Mouse (Mus musculus) limb, embryonic 10.5 days (tissue): ENCODE measurements around the gene Tuba1c. TPM values are rescaled to one million over a fixed set of nuclear protein-coding genes. Genes with fewer than 3 reads are reported as not detected.

Experiments used
- DNase-seq: peaks from one replicate; pipeline ENCODE4 v3.0.0-alpha.2; 2017; ENCODE audit warnings: low spot score
- H3K27ac ChIP-seq: fragments of 300-500 bp; sonication (generic); 2 replicates; pipeline ENCODE4 v1.5.1; 2016; ENCODE audit warnings: mild to moderate bottlenecking
- H3K27me3 ChIP-seq: fragments of 300-500 bp; sonication (generic); 2 replicates; pipeline ENCODE4 v1.6.1; 2016; ENCODE audit warnings: low read depth, mild to moderate bottlenecking; ENCODE audit not compliant: poor library complexity, severe bottlenecking
- H3K36me3 ChIP-seq: fragments of 300-500 bp; sonication (generic); 2 replicates; pipeline ENCODE4 v1.6.1; 2016; ENCODE audit warnings: mild to moderate bottlenecking, moderate library complexity
- H3K4me1 ChIP-seq: fragments of 300-500 bp; sonication (generic); 2 replicates; pipeline ENCODE4 v1.6.1; 2016
- H3K4me3 ChIP-seq: fragments of 300-500 bp; sonication (generic); 2 replicates; pipeline ENCODE4 v1.5.1; 2016; ENCODE audit warnings: mild to moderate bottlenecking, moderate library complexity
- H3K9me3 ChIP-seq: fragments of 300-500 bp; sonication (generic); replicated peaks from 2 replicates; pipeline ENCODE4 v1.6.1; 2016; ENCODE audit warnings: mild to moderate bottlenecking
- WGBS: fragments of 180-500 bp; shearing (Covaris S2); methylation state at CpG from one replicate; pipeline ENCODE4 v1.1.7; 2016; 5-methylcytosine and 5-hydroxymethylcytosine counted together
- polyA plus RNA-seq: library from polyadenylated mRNA; unstranded; fragments of >200 nt; fragmentation: Nextera tagmentation; extraction: Ambion mirVana; gene quantifications from 2 replicates; pipeline ENCODE4 v1.2.1, GENCODE M21; 2016

The Tuba1c gene
- polyA plus RNA-seq, 1 experiment from 2014 or later: 138 TPM

GRCm38 (mm10) chr15:99003600-99003999 lies 26.1 kb upstream of the Tuba1c start:
- 94% methylated on average over 5 of the region's 5 CpGs for WGBS
- H3K27ac ChIP-seq: no peak overlapping the region
- H3K9me3 ChIP-seq: no peaks in the 10 kb centered on the region
- H3K27me3 ChIP-seq: peaks cover 15% of the 10 kb centered on the region; the same call in 1 of the 2 replicates
- no peak for DNase-seq
- H3K36me3 ChIP-seq: no peaks in the 10 kb centered on the region
- H3K4me1 ChIP-seq: peaks cover 18% of the 10 kb centered on the region
- H3K4me3 ChIP-seq: no peak overlapping the region

GRCm38 (mm10) chr15:99008801-99009241 lies 20.9 kb upstream of the Tuba1c start:
- Histone ChIP-seq H3K4me3 (no peak overlapping the region), H3K4me1 (no peaks in the 10 kb centered on the region), H3K27ac (no peak overlapping the region), H3K9me3 (no peaks in the 10 kb centered on the region), H3K36me3 (no peaks in the 10 kb centered on the region), H3K27me3 (no peaks in the 10 kb centered on the region)
- DNase-seq: no peak
- WGBS: 69% methylated on average over 6 of the region's 6 CpGs

GRCm38 (mm10) chr15:99010896-99011295 lies 18.8 kb upstream of the Tuba1c start:
- DNase-seq: no peak
- WGBS: 82% methylated on average over 2 of the region's 2 CpGs
- Histone ChIP-seq H3K4me3 (no peak overlapping the region), H3K36me3 (no peaks in the 10 kb centered on the region), H3K4me1 (no peaks in the 10 kb centered on the region), H3K27ac (no peak overlapping the region), H3K9me3 (no peaks in the 10 kb centered on the region), H3K27me3 (no peaks in the 10 kb centered on the region)

- H3K9me3 ChIP-seq: no peaks in the 10 kb centered on the region
- H3K27me3 ChIP-seq: no peaks in the 10 kb centered on the region
- no peak overlapping the region for H3K4me3 ChIP-seq
- H3K4me1 ChIP-seq: no peaks in the 10 kb centered on the region
- DNase-seq: no peak
- 89% methylated on average over 3 of the region's 3 CpGs for WGBS
- no peak overlapping the region for H3K27ac ChIP-seq
- H3K36me3 ChIP-seq: no peaks in the 10 kb centered on the region
Observed at GRCm38 (mm10) chr15:99011946-99012345, 17.7 kb upstream of the Tuba1c start.

- WGBS: 57% methylated on average over 9 of the region's 9 CpGs
- Histone ChIP-seq H3K9me3 (no peaks in the 10 kb centered on the region), H3K36me3 (no peaks in the 10 kb centered on the region), H3K4me1 (peaks cover 15% of the 10 kb centered on the region; the same call in 1 of the 2 replicates), H3K27me3 (0 out of 2 replicates have a peak, but pooled peaks cover 11% of the 10 kb centered on the region), H3K27ac (no peak overlapping the region), H3K4me3 (no peak overlapping the region)
- DNase-seq: no peak
Observed at GRCm38 (mm10) chr15:99014496-99015030, 15.1 kb upstream of the Tuba1c start.

- Histone ChIP-seq H3K27ac (peak overlapping the region; percentile 5; the same call in 1 of the 2 replicates), H3K4me3 (no peak overlapping the region), H3K9me3 (no peaks in the 10 kb centered on the region; the same call in 1 of the 2 replicates), H3K36me3 (no peaks in the 10 kb centered on the region), H3K4me1 (peaks cover 15% of the 10 kb centered on the region; the same call in 1 of the 2 replicates), H3K27me3 (0 out of 2 replicates have a peak, but pooled peaks cover 11% of the 10 kb centered on the region)
- DNase-seq: no peak
- WGBS: 82% methylated on average over 8 of the region's 8 CpGs
Observed at GRCm38 (mm10) chr15:99017355-99017761, 12.3 kb upstream of the Tuba1c start.

- Histone ChIP-seq H3K27me3 (0 out of 2 replicates have a peak, but pooled peaks cover 11% of the 10 kb centered on the region), H3K4me3 (no peak overlapping the region), H3K27ac (peak overlapping the region; percentile 5; the same call in 1 of the 2 replicates), H3K36me3 (no peaks in the 10 kb centered on the region), H3K9me3 (no peaks in the 10 kb centered on the region; the same call in 1 of the 2 replicates), H3K4me1 (peaks cover 15% of the 10 kb centered on the region; the same call in 1 of the 2 replicates)
- 87% methylated on average over 9 of the region's 9 CpGs for WGBS
- DNase-seq: no peak
Observed at GRCm38 (mm10) chr15:99017986-99018385, 11.7 kb upstream of the Tuba1c start.

- 79% methylated on average over 4 of the region's 4 CpGs for WGBS
- Histone ChIP-seq H3K36me3 (no peaks in the 10 kb centered on the region), H3K4me3 (no peak overlapping the region), H3K4me1 (peaks cover 15% of the 10 kb centered on the region; the same call in 1 of the 2 replicates), H3K9me3 (no peaks in the 10 kb centered on the region; the same call in 1 of the 2 replicates), H3K27ac (peak overlapping the region; percentile 5; the same call in 1 of the 2 replicates), H3K27me3 (0 out of 2 replicates have a peak, but pooled peaks cover 11% of the 10 kb centered on the region)
- no peak for DNase-seq
Observed at GRCm38 (mm10) chr15:99018630-99019029, 11.1 kb upstream of the Tuba1c start.

- Histone ChIP-seq H3K36me3 (no peaks in the 10 kb centered on the region), H3K4me3 (no peak overlapping the region), H3K9me3 (no peaks in the 10 kb centered on the region; the same call in 1 of the 2 replicates), H3K27ac (no peak overlapping the region), H3K27me3 (0 out of 2 replicates have a peak, but pooled peaks cover 11% of the 10 kb centered on the region), H3K4me1 (peaks cover 15% of the 10 kb centered on the region; the same call in 1 of the 2 replicates)
- 56% methylated on average over 8 of the region's 8 CpGs for WGBS
- no peak for DNase-seq
Observed at GRCm38 (mm10) chr15:99019436-99019835, 10.3 kb upstream of the Tuba1c start.

- H3K4me1 ChIP-seq: peaks cover 15% of the 10 kb centered on the region; the same call in 1 of the 2 replicates
- no peak overlapping the region for H3K27ac ChIP-seq
- WGBS: 92% methylated on average over 4 of the region's 4 CpGs
- DNase-seq: no peak
- no peaks in the 10 kb centered on the region; the same call in 1 of the 2 replicates for H3K9me3 ChIP-seq
- no peaks in the 10 kb centered on the region for H3K36me3 ChIP-seq
- H3K27me3 ChIP-seq: 0 out of 2 replicates have a peak, but pooled peaks cover 11% of the 10 kb centered on the region
- H3K4me3 ChIP-seq: no peak overlapping the region
Observed at GRCm38 (mm10) chr15:99020171-99020570, 9.5 kb upstream of the Tuba1c start.

- WGBS: 96% methylated on average over 7 of the region's 7 CpGs
Observed at GRCm38 (mm10) chr15:99021255-99021654, 8.4 kb upstream of the Tuba1c start.

GRCm38 (mm10) chr15:99024668-99025314 lies 4.9 kb upstream of the Tuba1c start:
- Histone ChIP-seq H3K36me3 (no peaks in the 10 kb centered on the region), H3K4me3 (no peak overlapping the region), H3K27me3 (no peaks in the 10 kb centered on the region), H3K27ac (no peak overlapping the region), H3K4me1 (peaks cover 9% of the 10 kb centered on the region), H3K9me3 (no peaks in the 10 kb centered on the region; the same call in 1 of the 2 replicates)
- peak; percentile 90 for DNase-seq
- 24% methylated on average over 7 of the region's 8 CpGs for WGBS

More at GRCm38 (mm10) chr15:99021255-99021654, 8.4 kb upstream of the Tuba1c start:
- H3K4me3 ChIP-seq: no peak overlapping the region
- H3K27me3 ChIP-seq: 0 out of 2 replicates have a peak, but pooled peaks cover 11% of the 10 kb centered on the region
- H3K9me3 ChIP-seq: no peaks in the 10 kb centered on the region; the same call in 1 of the 2 replicates
- H3K27ac ChIP-seq: no peak overlapping the region
- DNase-seq: no peak
- H3K4me1 ChIP-seq: peaks cover 15% of the 10 kb centered on the region; the same call in 1 of the 2 replicates
- H3K36me3 ChIP-seq: no peaks in the 10 kb centered on the region

- Histone ChIP-seq H3K4me3 (no peak overlapping the region), H3K9me3 (no peaks in the 10 kb centered on the region; the same call in 1 of the 2 replicates), H3K27me3 (no peaks in the 10 kb centered on the region), H3K27ac (no peak overlapping the region), H3K36me3 (no peaks in the 10 kb centered on the region), H3K4me1 (peaks cover 15% of the 10 kb centered on the region)
- DNase-seq: no peak
- 80% methylated on average over 13 of the region's 13 CpGs for WGBS
Observed at GRCm38 (mm10) chr15:99025414-99025813, 4.3 kb upstream of the Tuba1c start.
